Mouse (Mus musculus): Measurements from ENCODE around the gene Fbxl2. TPM values are rescaled to one million over a fixed set of nuclear protein-coding genes. Genes with fewer than 3 reads are reported as not detected.

Fbxl2 gene
- polyA plus RNA-seq, 1 experiment = 21.8 TPM

DNA sequence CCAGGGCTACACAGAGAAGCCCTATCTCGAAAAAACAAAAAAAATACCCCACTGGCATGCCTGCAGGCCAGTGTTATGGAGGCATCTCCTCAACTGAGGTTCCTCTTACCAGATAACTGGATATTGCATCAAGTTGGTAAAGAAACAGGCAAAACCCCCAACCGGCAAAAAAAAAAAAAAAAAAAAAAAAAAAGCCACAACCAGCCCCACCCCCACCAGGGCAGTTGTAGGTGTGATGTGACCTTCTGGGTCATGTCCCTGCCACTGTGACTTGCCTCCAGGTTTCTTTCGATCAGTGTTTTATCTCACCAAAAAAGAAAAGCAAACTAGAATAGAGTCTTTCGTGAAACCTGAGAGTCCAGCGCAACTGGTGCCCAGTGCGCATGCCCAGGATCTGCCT is 6.9 kb upstream of the Fbxl2 start:
- Histone ChIP-seq H3ac (ENCODE audit: control insufficient read depth, insufficient read length) (no peak overlapping the region), H3K4me2 (ENCODE audit: low read depth) (no peak overlapping the region), H3K4me3 (no peak overlapping the region), H3K36me3 (ENCODE audit: control insufficient read depth, insufficient read depth) (no peaks in the 10 kb centered on the region), H3K27me3 (ENCODE audit: control insufficient read depth, insufficient read depth, insufficient read length) (peaks cover 6% of the 10 kb centered on the region), H3K79me2 (ENCODE audit: control insufficient read depth, insufficient read depth) (no peaks in the 10 kb centered on the region)
- TF ChIP-seq TCF12 (IDR thresholded peaks at IDR 0.05; ENCODE audit: insufficient read depth, poor library complexity, severe bottlenecking) (no peak), MYOD1 (IDR thresholded peaks at IDR 0.05; ENCODE audit: control insufficient read depth in 1 of 3, insufficient read length in 2 of 3, low read depth in 2 of 3) (no peak), POLR2AphosphoS2 (IDR thresholded peaks at IDR 0.05; ENCODE audit: insufficient read length, low read depth) (no peak), CEBPB (IDR thresholded peaks at IDR 0.05; ENCODE audit: insufficient read depth, poor library complexity, severe bottlenecking) (no peak), POLR2A (IDR thresholded peaks at IDR 0.05; ENCODE audit: insufficient read length, low read depth) (no peak), E2F4 (IDR thresholded peaks at IDR 0.05; ENCODE audit: insufficient read depth) (no peak)

DNA sequence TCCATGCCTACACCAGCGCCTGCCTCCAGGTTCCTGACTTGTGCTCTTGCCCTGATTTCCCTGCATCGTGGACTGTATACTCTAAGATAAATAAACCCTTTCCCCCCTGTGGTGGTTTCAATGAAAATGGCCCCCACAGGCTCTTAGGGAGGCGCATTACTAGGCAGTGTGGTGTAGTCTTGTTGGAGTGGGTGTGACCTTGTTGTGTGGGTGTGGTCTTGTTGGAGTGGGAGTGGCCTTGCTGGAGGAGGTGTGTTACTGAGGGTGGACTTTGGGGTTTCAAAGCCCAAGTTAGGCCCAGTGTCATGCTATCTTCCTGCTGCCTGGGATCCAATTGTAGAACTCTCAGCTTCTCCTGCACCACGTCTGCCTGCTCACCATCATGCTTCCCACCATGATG is 6.0 kb upstream of the Fbxl2 start:
- no peak overlapping the region for H3K4me2 ChIP-seq (ENCODE audit: low read depth)

DNA sequence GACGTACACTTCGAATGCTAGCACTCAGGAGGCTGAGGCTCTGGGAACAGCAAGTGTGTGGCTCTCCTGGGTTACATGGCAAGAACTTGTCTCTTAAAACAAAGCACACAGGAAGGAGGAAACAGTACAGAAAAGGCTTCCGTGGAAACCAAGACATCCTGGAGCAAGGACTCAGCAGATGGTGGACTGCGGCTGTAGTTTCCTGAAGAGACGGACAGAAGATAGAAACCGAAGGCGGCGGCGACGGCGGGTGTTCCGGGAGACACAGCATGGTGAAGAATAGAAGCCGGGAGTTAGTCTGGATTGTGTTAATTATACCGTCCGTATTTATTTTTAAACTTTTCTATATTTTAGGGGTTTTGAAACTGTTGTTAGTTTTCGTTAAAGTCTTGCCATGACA is 4.8 kb upstream of the Fbxl2 start:
- no peak overlapping the region for H3K4me3 ChIP-seq
- no peaks in the 10 kb centered on the region for H3K79me2 ChIP-seq (ENCODE audit: control insufficient read depth, insufficient read depth)
- no peaks in the 10 kb centered on the region for H3K27me3 ChIP-seq (ENCODE audit: control insufficient read depth, insufficient read depth, insufficient read length)
- no peaks in the 10 kb centered on the region for H3K36me3 ChIP-seq (ENCODE audit: control insufficient read depth, insufficient read depth)
- H3ac ChIP-seq (ENCODE audit: control insufficient read depth, insufficient read length) = no peak overlapping the region
- no peak overlapping the region for H3K4me2 ChIP-seq (ENCODE audit: low read depth)
- TF ChIP-seq MYOG (IDR thresholded peaks at IDR 0.05; ENCODE audit: control insufficient read depth in 1 of 3, insufficient read depth in 1 of 3, insufficient read length in 2 of 3, low read depth in 2 of 3) (no peak), MYOD1 (IDR thresholded peaks at IDR 0.05; ENCODE audit: control insufficient read depth in 1 of 3, insufficient read length in 2 of 3, low read depth in 2 of 3) (no peak), REST (IDR thresholded peaks at IDR 0.05; ENCODE audit: insufficient read depth, insufficient read length) (no peak), POLR2A (IDR thresholded peaks at IDR 0.05; ENCODE audit: insufficient read length, low read depth) (no peak), TCF12 (IDR thresholded peaks at IDR 0.05; ENCODE audit: insufficient read depth, poor library complexity, severe bottlenecking) (no peak), POLR2AphosphoS2 (IDR thresholded peaks at IDR 0.05; ENCODE audit: insufficient read length, low read depth) (no peak), SRF (IDR thresholded peaks at IDR 0.05; ENCODE audit: control insufficient read depth, insufficient read length, low read depth) (no peak)

More for the DNA sequence above, 6.0 kb upstream of the Fbxl2 start:
- no peaks in the 10 kb centered on the region for H3K36me3 ChIP-seq (ENCODE audit: control insufficient read depth, insufficient read depth)
- no peak overlapping the region for H3K4me3 ChIP-seq
- TF ChIP-seq REST (IDR thresholded peaks at IDR 0.05; ENCODE audit: insufficient read depth, insufficient read length) = no peak
- H3ac ChIP-seq (ENCODE audit: control insufficient read depth, insufficient read length) = no peak overlapping the region
- H3K79me2 ChIP-seq (ENCODE audit: control insufficient read depth, insufficient read depth) = no peaks in the 10 kb centered on the region
- H3K27me3 ChIP-seq (ENCODE audit: control insufficient read depth, insufficient read depth, insufficient read length) = no peaks in the 10 kb centered on the region

DNA sequence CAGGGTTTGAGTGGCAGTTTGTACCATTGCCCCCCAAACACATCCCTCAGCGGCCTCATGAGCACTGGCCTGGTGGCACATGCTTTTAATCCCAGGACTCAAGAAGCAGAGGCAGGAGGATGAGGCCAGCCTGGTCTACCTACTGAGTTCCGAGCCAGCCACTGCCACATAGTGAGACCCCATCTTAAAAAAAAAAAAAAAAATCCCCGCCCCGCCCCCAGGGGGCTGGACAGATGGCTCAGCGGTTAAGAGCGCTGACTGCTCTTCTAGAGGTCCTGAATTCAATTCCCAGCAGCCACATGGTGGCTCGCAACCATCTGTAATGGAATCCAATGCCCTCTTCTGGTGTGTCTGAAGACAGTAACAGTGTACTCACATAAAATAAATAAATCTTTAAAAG is 4.1 kb upstream of the Fbxl2 start:
- Histone ChIP-seq H3K4me3 (no peak overlapping the region), H3K36me3 (ENCODE audit: control insufficient read depth, insufficient read depth) (no peaks in the 10 kb centered on the region), H3K4me2 (ENCODE audit: low read depth) (no peak overlapping the region), H3K27me3 (ENCODE audit: control insufficient read depth, insufficient read depth, insufficient read length) (no peaks in the 10 kb centered on the region), H3K79me2 (ENCODE audit: control insufficient read depth, insufficient read depth) (no peaks in the 10 kb centered on the region), H3ac (ENCODE audit: control insufficient read depth, insufficient read length) (no peak overlapping the region)
- TF ChIP-seq MYOG (IDR thresholded peaks at IDR 0.05; ENCODE audit: control insufficient read depth in 1 of 3, insufficient read depth in 1 of 3, insufficient read length in 2 of 3, low read depth in 2 of 3) = no peak
- no peak for TF ChIP-seq TCF3 (IDR thresholded peaks at IDR 0.05; ENCODE audit: insufficient read length, low read depth)
- no peak for TF ChIP-seq POLR2A (IDR thresholded peaks at IDR 0.05; ENCODE audit: insufficient read length, low read depth)
- TF ChIP-seq TCF12 (IDR thresholded peaks at IDR 0.05; ENCODE audit: insufficient read depth, poor library complexity, severe bottlenecking) = no peak
- TF ChIP-seq POLR2AphosphoS2 (IDR thresholded peaks at IDR 0.05; ENCODE audit: insufficient read length, low read depth) = no peak
- TF ChIP-seq CEBPB (IDR thresholded peaks at IDR 0.05; ENCODE audit: insufficient read depth, poor library complexity, severe bottlenecking) = no peak
- no peak for TF ChIP-seq REST (IDR thresholded peaks at IDR 0.05; ENCODE audit: insufficient read depth, insufficient read length)
- TF ChIP-seq MYOD1 (IDR thresholded peaks at IDR 0.05; ENCODE audit: control insufficient read depth in 1 of 3, insufficient read length in 2 of 3, low read depth in 2 of 3) = no peak
- no peak for TF ChIP-seq E2F4 (IDR thresholded peaks at IDR 0.05; ENCODE audit: insufficient read depth)
- no peak for TF ChIP-seq SRF (IDR thresholded peaks at IDR 0.05; ENCODE audit: control insufficient read depth, insufficient read length, low read depth)
- TF ChIP-seq MAX (IDR thresholded peaks at IDR 0.05; ENCODE audit: low read depth) = no peak
- TF ChIP-seq USF1 (IDR thresholded peaks at IDR 0.05; ENCODE audit: low read depth) = no peak

DNA sequence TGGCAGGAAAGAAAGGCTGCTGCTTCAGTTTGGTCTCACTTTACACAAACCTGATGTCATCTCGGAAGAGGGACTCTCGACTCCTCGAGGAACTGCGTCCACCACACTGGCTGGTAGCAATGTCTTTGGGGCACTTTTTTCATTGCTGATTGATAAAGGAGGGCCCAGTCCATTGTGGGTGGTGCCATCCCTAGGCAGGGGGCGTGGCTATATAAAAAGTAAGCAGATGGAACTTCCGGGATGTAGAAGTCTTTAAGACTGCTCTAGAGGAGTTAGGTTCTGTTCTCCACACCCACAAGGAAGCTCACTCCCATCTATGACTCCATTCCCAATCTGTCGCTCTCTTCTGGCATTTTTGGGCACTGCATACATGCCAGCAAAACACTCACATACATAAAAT is 685 bp upstream of the Fbxl2 start:
- Histone ChIP-seq H3ac (ENCODE audit: control insufficient read depth, insufficient read length) (no peak overlapping the region), H3K4me3 (no peak overlapping the region), H3K4me2 (ENCODE audit: low read depth) (no peak overlapping the region), H3K36me3 (ENCODE audit: control insufficient read depth, insufficient read depth) (no peaks in the 10 kb centered on the region), H3K79me2 (ENCODE audit: control insufficient read depth, insufficient read depth) (no peaks in the 10 kb centered on the region), H3K27me3 (ENCODE audit: control insufficient read depth, insufficient read depth, insufficient read length) (no peaks in the 10 kb centered on the region)
- TF ChIP-seq TCF3 (IDR thresholded peaks at IDR 0.05; ENCODE audit: insufficient read length, low read depth) (no peak), MAX (IDR thresholded peaks at IDR 0.05; ENCODE audit: low read depth) (no peak)

DNA sequence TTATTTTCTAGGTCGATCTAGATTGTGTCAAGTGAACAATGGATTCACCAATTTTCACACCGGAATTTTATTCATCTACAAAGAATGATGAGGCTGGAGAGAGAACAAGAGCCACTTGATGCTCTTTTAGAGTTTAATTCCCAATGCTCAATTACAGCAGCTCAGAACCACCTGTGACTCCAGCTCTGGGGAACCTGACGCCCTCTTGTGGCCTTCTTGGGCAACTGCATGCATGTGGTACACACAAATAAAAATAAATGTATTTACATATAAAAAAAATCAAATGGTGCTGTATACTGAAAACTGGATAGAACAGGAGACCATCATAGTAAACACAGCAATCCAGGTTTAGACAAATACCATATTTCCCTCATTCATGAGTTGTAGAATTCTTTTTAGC is 1.5 kb downstream of the Fbxl2 start:
- Histone ChIP-seq H3K27me3 (ENCODE audit: control insufficient read depth, insufficient read depth, insufficient read length) (no peaks in the 10 kb centered on the region), H3ac (ENCODE audit: control insufficient read depth, insufficient read length) (no peak overlapping the region), H3K4me2 (ENCODE audit: low read depth) (no peak overlapping the region), H3K4me3 (no peak overlapping the region), H3K79me2 (ENCODE audit: control insufficient read depth, insufficient read depth) (no peaks in the 10 kb centered on the region), H3K36me3 (ENCODE audit: control insufficient read depth, insufficient read depth) (no peaks in the 10 kb centered on the region)
- TF ChIP-seq MYOD1 (IDR thresholded peaks at IDR 0.05; ENCODE audit: control insufficient read depth in 1 of 3, insufficient read length in 2 of 3, low read depth in 2 of 3) = no peak

All from myocyte (in vitro differentiated cells).